Mouse (Mus musculus): ENCODE results near the gene AC131692.1. TPM values are rescaled to one million over a fixed set of nuclear protein-coding genes. Genes with fewer than 3 reads are reported as not detected.

The AC131692.1 gene
- total RNA-seq, 2 experiments from 2014 or later = not detected

DNA sequence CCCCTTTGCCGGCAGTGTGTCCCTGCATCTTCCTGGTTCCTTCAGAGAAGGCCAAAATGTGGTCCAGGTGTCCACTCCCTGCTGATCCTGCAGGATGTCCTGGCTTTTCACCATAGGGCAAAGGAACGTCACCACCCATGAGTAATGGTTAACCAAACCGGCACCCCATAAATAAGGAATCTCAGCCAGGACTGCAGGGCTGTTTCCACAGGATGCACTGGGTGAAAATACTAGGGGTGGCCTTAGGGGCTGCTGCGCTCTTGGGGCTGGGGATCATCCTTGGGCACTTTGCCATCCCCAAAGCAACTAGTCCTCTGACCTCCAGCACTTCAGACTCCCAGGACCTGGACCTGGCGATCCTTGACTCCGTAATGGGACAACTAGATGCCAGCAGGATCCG, 11.4 kb downstream of the AC131692.1 start, which contains the start of gene Naaladl1:
Naaladl1 (plus strand) TSS at position 197 of the 400 bp plus-strand sequence.
- H3K4me3 ChIP-seq = no peak within 1 kb of the TSS
- H3K27ac ChIP-seq = no peak within 1 kb of the TSS
- intact Hi-C loops (cut with DNase I) = no loop called here
- DNase-seq = no peak
- TF ChIP-seq CTCF (IDR thresholded peaks at IDR 0.05) = no peak

DNA sequence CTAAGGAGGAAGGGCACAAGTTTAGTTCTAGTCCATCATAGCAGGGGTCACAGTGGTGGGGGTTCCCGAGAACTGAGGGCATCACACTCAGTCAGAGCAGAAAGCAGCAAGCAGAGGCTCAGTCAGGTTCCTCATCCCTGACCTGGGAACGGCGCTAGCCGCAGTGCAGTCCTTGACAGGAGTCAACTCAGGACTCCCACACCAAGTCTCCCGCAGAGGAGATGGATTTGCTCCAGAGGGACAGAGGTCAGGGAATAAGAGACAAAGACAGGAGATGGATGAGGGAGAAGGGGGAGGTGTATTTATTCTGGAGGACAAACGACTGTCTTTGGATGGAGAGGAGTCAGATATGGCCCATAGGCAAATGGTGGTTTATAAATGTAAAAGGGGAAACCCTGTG, 18.9 kb downstream of the AC131692.1 start:
- intact Hi-C loops (cut with DNase I) = no loop called here

DNA sequence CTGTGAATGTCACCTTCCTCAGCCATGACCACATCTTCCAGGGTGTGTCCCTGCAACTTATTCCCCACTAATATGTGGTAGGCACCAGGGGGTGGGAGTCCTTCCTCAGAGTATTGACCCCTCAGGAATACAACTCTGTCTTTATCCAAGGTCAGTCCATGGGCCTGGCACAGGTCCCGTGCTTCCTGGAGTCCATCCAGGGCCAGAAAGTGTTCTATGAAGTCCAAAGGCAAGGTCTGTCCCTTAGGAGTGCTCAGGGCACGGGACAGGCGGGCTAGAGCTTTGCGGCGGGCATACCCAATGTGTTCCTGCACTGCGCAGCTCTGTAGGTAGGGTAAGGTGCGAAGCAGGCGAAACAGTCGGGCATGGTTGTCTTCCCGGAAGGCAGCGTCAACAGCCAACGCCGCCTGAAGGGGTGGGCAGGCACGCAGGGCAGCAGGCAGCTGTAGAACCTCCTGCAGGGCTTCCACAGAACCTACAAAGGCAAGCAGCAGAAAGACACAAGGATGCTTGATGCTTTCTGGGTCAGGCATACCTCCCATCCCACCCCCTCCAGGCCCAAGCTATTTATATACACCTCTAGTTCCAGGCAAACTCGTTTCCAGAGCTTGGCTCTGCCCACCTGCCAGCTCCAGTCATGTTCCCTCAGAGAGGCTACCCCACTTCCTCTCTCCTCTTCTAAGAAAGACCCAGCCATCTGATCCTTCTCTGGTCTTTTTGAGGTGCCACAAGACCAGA, 22.1 kb downstream of the AC131692.1 start:
- no peak for DNase-seq
- Histone ChIP-seq H3K4me3 (peak overlapping the region; percentile 78), H3K27ac (peak overlapping the region; percentile 92; the same call in 1 of the 2 replicates)
- no peak for TF ChIP-seq CTCF (IDR thresholded peaks at IDR 0.05)
- intact Hi-C loops (cut with DNase I) = loop anchor here (2.0 to 5.0 kb wide), 2 partner anchors 31 to 69 kb away; partner anchors contain the start of genes Cdca5, Syvn1 and Zfpl1

More for the DNA sequence above, 18.9 kb downstream of the AC131692.1 start:
- DNase-seq = no peak
- Histone ChIP-seq H3K27ac (no peak overlapping the region), H3K4me3 (no peak overlapping the region)
- TF ChIP-seq CTCF (IDR thresholded peaks at IDR 0.05) = no peak

DNA sequence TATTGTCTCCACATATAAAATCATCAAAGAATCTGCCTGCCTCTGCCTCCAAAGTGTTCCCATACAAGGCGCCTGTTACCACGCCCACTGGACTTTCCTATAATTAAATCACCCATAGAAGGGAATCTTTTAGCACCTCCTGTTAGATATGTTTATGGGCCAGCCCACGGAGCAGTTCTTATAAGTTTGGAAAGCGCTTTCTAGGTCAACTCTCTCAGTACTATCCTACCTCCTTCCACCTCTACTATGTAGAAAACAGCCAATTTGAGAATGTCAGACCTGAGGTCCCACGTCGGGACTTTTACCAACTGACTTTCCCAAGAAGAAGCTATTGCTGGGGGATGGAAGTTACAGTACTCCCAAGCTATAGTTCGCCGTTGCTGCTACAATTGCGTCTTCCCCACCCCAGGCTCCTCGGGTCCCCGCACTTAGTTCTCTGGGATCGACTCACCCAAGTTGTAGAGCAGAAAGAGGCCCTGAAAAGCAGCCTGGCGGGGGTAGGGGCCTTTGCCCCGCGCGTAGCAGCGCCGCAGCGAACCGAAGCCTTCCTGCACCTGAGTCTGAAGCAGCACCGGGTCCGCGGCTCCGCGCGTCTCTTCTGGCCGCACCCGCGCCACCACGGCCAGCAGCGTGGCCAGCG, 23.2 kb downstream of the AC131692.1 start:
- DNase-seq = no peak
- TF ChIP-seq CTCF (IDR thresholded peaks at IDR 0.05) = no peak
- H3K4me3 ChIP-seq = peak overlapping the region; percentile 78
- peak overlapping the region; percentile 92 for H3K27ac ChIP-seq
- intact Hi-C loops (cut with DNase I) = loop anchor here (2.0 to 5.0 kb wide), 2 partner anchors 33 to 70 kb away; partner anchors contain the start of genes Cdca5, Syvn1 and Zfpl1

DNA sequence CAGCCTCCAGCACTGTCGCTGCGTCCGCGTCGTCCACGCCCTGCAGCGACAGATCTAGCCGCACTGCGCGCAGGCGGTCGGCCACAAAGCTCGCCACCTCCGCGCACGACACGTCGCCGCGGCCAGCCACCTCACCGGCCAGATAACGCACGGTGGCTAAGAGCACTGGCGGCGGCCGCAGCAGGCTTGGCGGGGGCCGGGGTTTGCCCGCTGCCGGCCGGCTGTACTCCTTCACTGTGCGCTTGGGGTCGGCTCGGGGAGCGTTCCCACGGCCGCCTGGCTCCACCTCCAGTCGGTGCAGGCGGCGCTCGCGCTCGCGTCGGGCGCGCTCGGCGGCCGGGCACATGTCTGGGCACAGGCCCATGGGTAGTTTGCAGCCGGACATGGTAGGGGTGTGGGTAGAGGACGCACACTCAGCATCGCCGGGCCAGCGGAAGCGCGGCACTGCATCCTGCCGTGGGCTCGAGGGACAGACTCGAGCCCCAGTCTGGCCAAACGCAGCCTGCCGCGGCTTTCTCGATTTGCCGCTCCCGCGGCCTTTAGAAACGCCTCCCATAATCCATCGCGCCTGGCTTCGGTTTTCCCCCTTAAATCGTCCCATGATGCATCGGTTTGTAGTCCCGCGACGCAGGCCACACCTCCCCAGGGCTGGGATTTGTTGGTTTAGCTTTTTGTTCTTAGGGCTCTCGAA, 23.9 kb downstream of the AC131692.1 start, which contains the start of gene Sac3d1:
Sac3d1 (minus strand) TSS at position 665 of the 691 bp plus-strand sequence.
- intact Hi-C loops (cut with DNase I) = loop anchor here (2.0 to 5.0 kb wide), 2 partner anchors 33 to 71 kb away; partner anchors contain the start of genes Cdca5, Syvn1 and Zfpl1
- TF ChIP-seq CTCF (IDR thresholded peaks at IDR 0.05) = no peak; the same call in 1 of the 2 replicates

DNA sequence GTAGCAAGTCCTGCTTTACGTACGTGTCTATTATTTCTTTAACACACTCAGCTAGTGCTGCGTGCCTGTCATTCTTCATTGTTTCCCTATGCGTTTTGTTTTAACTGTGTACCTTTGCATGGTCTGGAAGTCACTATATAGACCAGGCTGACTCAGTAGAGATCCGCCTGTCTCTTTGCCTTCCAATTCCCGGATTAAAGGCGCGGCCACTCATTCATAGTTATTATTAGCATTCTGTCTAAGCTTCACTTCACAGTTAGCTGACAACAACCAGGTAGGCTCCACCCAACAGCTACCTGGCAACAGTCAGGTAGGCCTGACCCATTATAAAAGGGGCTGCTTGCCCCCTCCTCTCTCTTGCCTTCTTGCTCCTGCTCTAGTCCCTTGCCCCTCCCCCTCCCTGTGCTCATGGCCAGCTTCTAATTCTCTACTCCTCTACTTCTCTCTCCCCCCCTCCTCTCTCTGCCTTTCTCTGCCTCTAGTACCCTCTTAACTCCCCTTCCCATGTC, 24.5 kb downstream of the AC131692.1 start:
- H3K27ac ChIP-seq = peak overlapping the region; percentile 92
- H3K4me3 ChIP-seq = peak overlapping the region; percentile 78
- intact Hi-C loops (cut with DNase I) = loop anchor here (5.0 kb wide), 1 partner anchor 71 kb away; the partner anchor contains the start of gene Syvn1
- no peak for DNase-seq
- no peak for TF ChIP-seq CTCF (IDR thresholded peaks at IDR 0.05)

More for the DNA sequence above, 23.9 kb downstream of the AC131692.1 start, which contains the start of gene Sac3d1:
- peak within 1 kb of the TSS; percentile 92 for H3K27ac ChIP-seq
- H3K4me3 ChIP-seq = peak within 1 kb of the TSS; percentile 78
- peak; percentile 88 for DNase-seq

DNA sequence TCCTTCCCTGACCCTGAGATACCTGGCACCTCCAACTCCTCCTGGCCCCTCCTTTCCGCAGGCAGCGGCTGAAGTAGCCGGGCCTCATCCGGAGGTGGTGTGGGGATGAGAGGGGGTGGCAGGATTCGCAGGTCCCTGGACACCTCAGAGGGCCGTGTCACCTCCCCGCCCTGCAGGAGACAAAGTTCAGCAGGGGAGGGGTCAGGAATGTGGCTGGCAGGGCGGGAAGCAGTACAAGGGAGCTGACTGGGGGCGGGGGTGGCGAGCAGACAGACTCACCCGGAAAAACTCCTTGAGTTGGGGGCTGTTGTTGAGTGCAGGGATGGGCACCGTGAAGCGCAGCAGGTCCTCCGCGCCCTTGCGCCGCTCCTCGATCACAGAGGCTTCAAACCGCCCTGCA, 27.5 kb downstream of the AC131692.1 start:
- intact Hi-C loops (cut with DNase I) = loop anchor here (10.0 kb wide), 1 partner anchor 213 kb away; the partner anchor contains the start of gene Men1
- DNase-seq = no peak
- Histone ChIP-seq H3K4me3 (no peak overlapping the region), H3K27ac (no peak overlapping the region)
- no peak for TF ChIP-seq CTCF (IDR thresholded peaks at IDR 0.05)

DNA sequence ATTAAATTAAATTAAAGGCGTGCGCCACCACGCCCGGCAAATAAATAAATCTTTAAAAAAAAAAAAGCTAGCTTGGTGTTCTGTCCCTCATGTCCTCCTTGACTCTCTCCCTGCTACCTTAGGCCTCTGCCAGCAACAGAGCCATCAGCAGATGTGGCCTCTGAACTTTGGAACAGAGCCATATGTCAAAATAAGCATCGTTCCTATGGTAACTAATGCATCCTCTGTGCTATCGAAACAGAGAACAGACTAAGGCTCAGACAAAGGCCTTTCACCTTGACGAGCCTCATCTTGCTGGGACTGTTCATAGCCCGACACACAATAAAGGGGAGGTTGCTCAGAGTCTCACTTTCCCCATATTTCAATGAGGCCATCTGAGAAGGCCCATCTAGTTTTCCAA, 29.1 kb downstream of the AC131692.1 start:
- no peak for DNase-seq
- Histone ChIP-seq H3K27ac (no peak overlapping the region), H3K4me3 (no peak overlapping the region)
- no peak for TF ChIP-seq CTCF (IDR thresholded peaks at IDR 0.05)
- intact Hi-C loops (cut with DNase I) = loop anchor here (10.0 kb wide), 1 partner anchor 211 kb away; the partner anchor contains the start of gene Men1

DNA sequence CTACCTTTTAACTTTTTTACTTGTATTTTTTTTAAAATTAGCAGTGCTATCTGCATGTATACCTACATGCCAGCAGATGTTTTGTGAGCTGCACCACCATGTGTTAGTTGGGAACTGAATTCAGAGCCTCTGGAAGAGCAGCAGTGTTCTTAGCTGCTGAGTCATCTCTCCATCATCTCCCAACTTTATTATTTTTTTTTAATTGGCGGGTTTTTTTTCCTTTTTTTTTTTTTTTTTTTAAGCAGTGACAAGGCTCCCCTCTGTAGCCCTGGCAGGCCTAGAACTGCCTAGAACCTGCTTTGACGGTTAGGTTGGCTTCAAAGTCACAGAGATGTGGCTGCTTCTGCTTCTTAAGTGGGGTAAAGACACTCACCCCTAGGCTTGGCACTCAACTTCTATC, 30.7 kb downstream of the AC131692.1 start:
- DNase-seq = no peak
- intact Hi-C loops (cut with DNase I) = loop anchor here (10.0 kb wide), 1 partner anchor 210 kb away; the partner anchor contains the start of gene Men1
- TF ChIP-seq CTCF (IDR thresholded peaks at IDR 0.05) = no peak
- Histone ChIP-seq H3K27ac (no peak overlapping the region), H3K4me3 (no peak overlapping the region)

DNA sequence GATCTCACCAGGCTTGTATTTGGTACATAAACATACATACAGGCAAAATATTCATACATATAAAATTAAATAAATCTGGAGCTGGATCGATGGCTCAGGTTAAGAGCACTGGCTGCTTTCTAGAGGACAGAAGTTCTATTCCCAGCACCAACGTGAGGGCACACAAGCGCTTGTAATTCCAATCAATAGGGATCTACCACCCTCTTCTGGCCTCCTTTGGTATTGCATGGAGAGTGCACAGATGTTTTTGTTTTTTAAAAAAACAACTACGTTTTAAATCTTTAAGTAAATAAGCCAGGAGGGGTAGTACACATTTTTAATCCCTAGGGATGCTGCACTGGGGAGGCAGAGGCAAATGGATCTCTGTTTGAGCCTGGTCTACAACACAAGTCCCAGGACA, 32.1 kb downstream of the AC131692.1 start:
- peak; percentile 88 for TF ChIP-seq CTCF (IDR thresholded peaks at IDR 0.05)
- Histone ChIP-seq H3K27ac (no peak overlapping the region), H3K4me3 (no peak overlapping the region)
- DNase-seq = peak; percentile 50
- intact Hi-C loops (cut with DNase I) = loop anchor here (2.0 to 10.0 kb wide), 2 partner anchors 161 to 209 kb away; partner anchors contain the start of genes Men1 and Pola2

DNA sequence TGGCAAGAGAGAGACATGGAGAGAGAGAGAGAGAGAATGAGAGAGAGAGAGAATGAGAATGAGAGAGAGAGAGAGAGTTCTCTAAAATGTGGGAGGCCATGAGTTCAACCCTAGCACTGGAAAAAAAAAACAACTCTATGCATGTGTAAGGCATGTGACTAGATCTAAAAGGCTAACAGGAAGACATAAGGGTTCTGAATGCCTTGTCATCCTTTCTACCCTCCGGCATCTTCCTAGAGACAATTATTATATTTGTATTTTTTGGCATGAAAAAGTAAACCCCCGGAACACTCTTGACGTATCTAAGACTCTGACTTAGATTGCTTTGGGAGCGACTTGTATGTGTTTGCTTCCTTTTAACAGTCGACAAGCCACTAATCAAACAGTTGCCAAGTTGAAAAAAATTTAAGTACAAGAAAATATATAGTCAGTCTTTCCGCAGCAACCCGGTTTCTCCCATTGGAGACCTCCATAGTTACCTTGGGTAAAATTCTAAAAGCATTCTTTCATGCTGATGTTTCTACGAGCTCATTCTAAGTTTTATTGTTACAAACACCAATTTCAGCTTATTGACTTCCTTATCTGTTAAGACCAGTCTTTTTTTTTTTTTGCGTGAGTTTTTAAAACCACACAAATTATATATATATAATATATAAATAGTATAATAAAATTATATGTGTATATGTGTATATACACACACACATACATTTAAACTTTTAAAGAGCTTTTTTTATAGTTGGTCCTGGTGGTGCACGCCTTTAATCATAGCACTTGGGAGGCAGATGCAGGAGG, 32.8 kb downstream of the AC131692.1 start:
- DNase-seq = no peak
- no peak for TF ChIP-seq CTCF (IDR thresholded peaks at IDR 0.05)
- intact Hi-C loops (cut with DNase I) = loop anchor here (2.0 to 10.0 kb wide), 2 partner anchors 162 to 208 kb away; partner anchors contain the start of genes Men1 and Pola2
- H3K4me3 ChIP-seq = peak overlapping the region; percentile 87
- H3K27ac ChIP-seq = peak overlapping the region; percentile 99

All from gastrocnemius, adult 2 months (tissue).